Mouse (Mus musculus) urinary bladder, postnatal 14 days (tissue): ENCODE results near the gene Frmd3.
"Not testable (repeated sequence)": the region's sequence is repeated elsewhere in the genome, so short reads cannot be mapped to it uniquely, and the experiment has no call there.

Experiments
- DNase-seq: peaks from one replicate; pipeline ENCODE4 v3.0.0; 2021; ENCODE audit warnings: low spot score

Gene Frmd3

GRCm38 (mm10) chr4:74013211-74014047, at the start of gene Frmd3:
Gene Frmd3 (plus strand): TSS chr4:74013442.
- DNase-seq, result peak; percentile 4

- DNase-seq, result no peak
Observed at GRCm38 (mm10) chr4:73980454-73980853, 32.8 kb upstream of the Frmd3 start.

GRCm38 (mm10) chr4:74012277-74012676, 965 bp upstream of the Frmd3 start:
- no peak for DNase-seq

- DNase-seq, result no peak
Observed at GRCm38 (mm10) chr4:74012700-74013099, 542 bp upstream of the Frmd3 start.

- no peak for DNase-seq
Observed at GRCm38 (mm10) chr4:74014048-74014500, 832 bp downstream of the Frmd3 start.

GRCm38 (mm10) chr4:74020084-74020483, 6.8 kb downstream of the Frmd3 start:
- no peak for DNase-seq

- no peak for DNase-seq
Observed at GRCm38 (mm10) chr4:74043226-74043625, 30.0 kb downstream of the Frmd3 start.

GRCm38 (mm10) chr4:74051692-74052091, 38.5 kb downstream of the Frmd3 start:
- no peak for DNase-seq

- DNase-seq, result no peak
Observed at GRCm38 (mm10) chr4:74076727-74077126, 63.5 kb downstream of the Frmd3 start.

- DNase-seq, result no peak
Observed at GRCm38 (mm10) chr4:74110816-74111215, 97.6 kb downstream of the Frmd3 start.

- DNase-seq, result no peak
Observed at GRCm38 (mm10) chr4:74191528-74191927, 178.3 kb downstream of the Frmd3 start.

- DNase-seq, result no peak
Observed at GRCm38 (mm10) chr4:74201281-74201811, 188.1 kb downstream of the Frmd3 start.

- DNase-seq, result not testable (repeated sequence)
Observed at GRCm38 (mm10) chr4:74221780-74222179, 208.5 kb downstream of the Frmd3 start.

- DNase-seq, result no peak
Observed at GRCm38 (mm10) chr4:74222360-74222759, 209.1 kb downstream of the Frmd3 start.

- no peak for DNase-seq
Observed at GRCm38 (mm10) chr4:74224210-74224609, 211.0 kb downstream of the Frmd3 start.

- no peak for DNase-seq
Observed at GRCm38 (mm10) chr4:74230994-74231393, 217.8 kb downstream of the Frmd3 start.

- peak; percentile 43 for DNase-seq
Observed at GRCm38 (mm10) chr4:74231405-74231804, 218.2 kb downstream of the Frmd3 start.

GRCm38 (mm10) chr4:74233534-74233933, 220.3 kb downstream of the Frmd3 start:
- DNase-seq, result no peak

- no peak for DNase-seq
Observed at GRCm38 (mm10) chr4:74242176-74242575, 228.9 kb downstream of the Frmd3 start, which contains the start of gene Kdm4c. Gene Kdm4c (plus strand): TSS chr4:74242497.
